In the genomic region with DNA sequence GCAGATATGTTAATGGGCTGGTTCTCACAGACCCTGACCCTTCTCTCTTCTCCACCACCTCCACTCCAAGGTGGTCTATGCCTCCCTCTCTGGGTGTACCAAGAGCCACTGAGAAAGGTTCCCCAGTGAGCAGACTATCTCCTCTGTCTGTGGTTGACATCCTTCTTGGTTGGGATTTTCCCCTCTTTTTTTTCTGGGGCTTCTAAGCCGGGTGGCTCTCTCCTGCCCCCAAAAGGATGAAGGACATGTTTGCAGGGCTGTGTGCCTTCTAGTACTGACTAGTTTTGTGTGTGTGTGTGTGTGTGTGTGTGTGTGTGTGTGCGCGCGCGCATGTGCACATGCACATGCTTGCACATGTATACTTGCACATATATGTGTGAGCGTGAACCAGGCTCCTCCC, we compare ENCODE assay signal across 22 mouse cellular contexts. TPM values are rescaled to one million over a fixed set of nuclear protein-coding genes. Genes with fewer than 3 reads are reported as not detected.
DNase-seq lines count a peak whose midpoint lies in the region; ATAC-seq and TF ChIP-seq lines count a peak whose summit lies in the region.
"Had no signal": no experiment of that assay in that cellular context is flagged by ENCODE, and none has a peak within 500 bp of the region (broad histone marks: within the 10 kb centered on the region; RNA-seq: fewer than 3 reads in every experiment).

No protein-coding gene starts in this region.

- no peak overlapping the region for H3K9ac ChIP-seq in intestine, postnatal 0 days (ENCODE audit: low read depth, low read length)
- H3K9ac ChIP-seq in intestine, embryonic 15.5 days: no peak overlapping the region
- no peak overlapping the region for H3K9ac ChIP-seq in midbrain, postnatal 0 days (replicated peaks; ENCODE audit: low read length, poor library complexity, severe bottlenecking)
- no peak overlapping the region for H3K9ac ChIP-seq in midbrain, embryonic 14.5 days (replicated peaks; ENCODE audit: low read length)
- H3K9ac ChIP-seq: embryonic facial prominence, embryonic 15.5 days; limb, embryonic 12.5 days; liver, embryonic 13.5 days; midbrain, embryonic 15.5 days had no signal

- no peaks in the 10 kb centered on the region for H3K36me3 ChIP-seq in intestine, postnatal 0 days (ENCODE audit: control insufficient read depth, insufficient read depth)
- H3K36me3 ChIP-seq in intestine, embryonic 15.5 days: no peaks in the 10 kb centered on the region
- H3K36me3 ChIP-seq in midbrain, postnatal 0 days (ENCODE audit: insufficient read depth, low read length): no peaks in the 10 kb centered on the region
- H3K36me3 ChIP-seq in midbrain, embryonic 14.5 days (ENCODE audit: control insufficient read depth, insufficient read depth, low read length): no peaks in the 10 kb centered on the region
- H3K36me3 ChIP-seq: embryonic facial prominence, embryonic 15.5 days; forebrain, embryonic 10.5 days; limb, embryonic 12.5 days; liver, embryonic 13.5 days; midbrain, embryonic 15.5 days had no signal

- no peak overlapping the region for H3K4me3 ChIP-seq in intestine, postnatal 0 days (ENCODE audit: low read depth, low read length)
- H3K4me3 ChIP-seq in intestine, embryonic 15.5 days (replicated peaks): no peak overlapping the region
- H3K4me3 ChIP-seq in midbrain, postnatal 0 days (ENCODE audit: low read depth, low read length): no peak overlapping the region
- no peak overlapping the region for H3K4me3 ChIP-seq in midbrain, embryonic 14.5 days (replicated peaks; ENCODE audit: low read depth, low read length)
- H3K4me3 ChIP-seq in olfactory bulb, adult 2 months (ENCODE audit: insufficient read depth, low read depth, low read length): no peak overlapping the region
- H3K4me3 ChIP-seq: embryonic facial prominence, embryonic 15.5 days; forebrain, embryonic 10.5 days; limb, embryonic 12.5 days; liver, embryonic 13.5 days; megakaryocyte, embryonic 14.5 days; midbrain, embryonic 15.5 days had no signal

- H3K9me3 ChIP-seq in intestine, postnatal 0 days (ENCODE audit: control insufficient read depth): no peaks in the 10 kb centered on the region
- no peaks in the 10 kb centered on the region for H3K9me3 ChIP-seq in intestine, embryonic 15.5 days
- H3K9me3 ChIP-seq in midbrain, postnatal 0 days (ENCODE audit: low read length): no peaks in the 10 kb centered on the region
- H3K9me3 ChIP-seq in midbrain, embryonic 14.5 days (ENCODE audit: control insufficient read depth, low read length): no peaks in the 10 kb centered on the region
- H3K9me3 ChIP-seq: embryonic facial prominence, embryonic 15.5 days; forebrain, embryonic 10.5 days; limb, embryonic 12.5 days; liver, embryonic 13.5 days; megakaryocyte, embryonic 14.5 days; midbrain, embryonic 15.5 days had no signal

- TF ChIP-seq CTCF in intestine, postnatal 0 days (IDR thresholded peaks at IDR 0.05; ENCODE audit: low read depth): peak; percentile 35; the same call in 1 of the 2 replicates
- TF ChIP-seq CTCF in midbrain, postnatal 0 days (IDR thresholded peaks at IDR 0.05): peak; percentile 61
- peak; percentile 36; the same call in 1 of the 2 replicates for TF ChIP-seq CTCF in olfactory bulb, adult 2 months (IDR thresholded peaks at IDR 0.05; ENCODE audit: insufficient read depth, low read depth, low read length)

- no peaks in the 10 kb centered on the region for H3K4me1 ChIP-seq in intestine, postnatal 0 days (replicated peaks; ENCODE audit: control insufficient read depth, insufficient read depth, low read length)
- no peaks in the 10 kb centered on the region for H3K4me1 ChIP-seq in intestine, embryonic 15.5 days (replicated peaks)
- peaks cover 15% of the 10 kb centered on the region for H3K4me1 ChIP-seq in midbrain, postnatal 0 days (ENCODE audit: insufficient read depth, low read length)
- H3K4me1 ChIP-seq in midbrain, embryonic 14.5 days (ENCODE audit: control insufficient read depth, insufficient read depth, low read length): peaks cover 20% of the 10 kb centered on the region
- peaks cover 5% of the 10 kb centered on the region; the same call in 1 of the 2 replicates for H3K4me1 ChIP-seq in olfactory bulb, adult 2 months (ENCODE audit: control insufficient read depth, insufficient read depth, low read length)
- H3K4me1 ChIP-seq: embryonic facial prominence, embryonic 15.5 days; liver, embryonic 13.5 days; megakaryocyte, embryonic 14.5 days had no signal

- no peak overlapping the region for H3K4me2 ChIP-seq in intestine, postnatal 0 days (replicated peaks; ENCODE audit: low read depth)
- no peak overlapping the region for H3K4me2 ChIP-seq in intestine, embryonic 15.5 days (replicated peaks)
- no peak overlapping the region for H3K4me2 ChIP-seq in midbrain, postnatal 0 days (ENCODE audit: low read depth, low read length, poor library complexity, severe bottlenecking)
- H3K4me2 ChIP-seq in midbrain, embryonic 14.5 days (ENCODE audit: low read length): no peak overlapping the region
- H3K4me2 ChIP-seq: embryonic facial prominence, embryonic 15.5 days; limb, embryonic 12.5 days; liver, embryonic 13.5 days; midbrain, embryonic 15.5 days had no signal

- no peak for DNase-seq in midbrain, postnatal 0 days (ENCODE audit: low spot score)
- DNase-seq in midbrain, embryonic 14.5 days: no peak
- peak; percentile 11 for DNase-seq in ES-CJ7 (ENCODE audit: low read depth, low spot score)
- DNase-seq in spleen, adult 12 weeks (ENCODE audit: low spot score): no peak
- no peak for DNase-seq in ovary, postnatal 36 days (ENCODE audit: low spot score)
- DNase-seq: adrenal gland, adult 2 months; cerebellum, adult 11 months; cerebellum, postnatal 14 days; gastrocnemius, postnatal 14 days; kidney, adult 8-10 months; kidney, postnatal 36 days; liver, embryonic 13.5 days; spleen, adult 18-20 months; thymus, postnatal 36 days had no signal

- H3K27me3 ChIP-seq in intestine, postnatal 0 days (replicated peaks; ENCODE audit: control insufficient read depth, insufficient read depth, low read length): no peaks in the 10 kb centered on the region
- H3K27me3 ChIP-seq in intestine, embryonic 15.5 days (replicated peaks): no peaks in the 10 kb centered on the region
- H3K27me3 ChIP-seq in midbrain, postnatal 0 days (ENCODE audit: insufficient read depth, low read length): no peaks in the 10 kb centered on the region; the same call in 1 of the 2 replicates
- H3K27me3 ChIP-seq in midbrain, embryonic 14.5 days (ENCODE audit: control insufficient read depth, insufficient read depth, low read length): 0 out of 2 replicates have a peak, but pooled peaks cover 11% of the 10 kb centered on the region
- H3K27me3 ChIP-seq: liver, embryonic 13.5 days; midbrain, embryonic 15.5 days had no signal

- 88% methylated on average over 6 of the region's 6 CpGs for WGBS in intestine, postnatal 0 days
- 87% methylated on average over 6 of the region's 6 CpGs for WGBS in intestine, embryonic 15.5 days
- 86% methylated on average over 6 of the region's 6 CpGs for WGBS in midbrain, postnatal 0 days
- WGBS in midbrain, embryonic 14.5 days: 88% methylated on average over 6 of the region's 6 CpGs
- WGBS in olfactory bulb, adult 2 months: 86% methylated on average over 6 of the region's 6 CpGs

- ATAC-seq in intestine, postnatal 0 days: no peak
- no peak for ATAC-seq in intestine, embryonic 15.5 days
- no peak for ATAC-seq in midbrain, postnatal 0 days (ENCODE audit: low FRiP score)
- ATAC-seq in midbrain, embryonic 14.5 days (ENCODE audit: low FRiP score, low TSS enrichment): no peak
- ATAC-seq: midbrain, embryonic 15.5 days had no signal

- no peak overlapping the region for H3K27ac ChIP-seq in intestine, postnatal 0 days (ENCODE audit: low read depth, low read length)
- no peak overlapping the region for H3K27ac ChIP-seq in intestine, embryonic 15.5 days
- no peak overlapping the region for H3K27ac ChIP-seq in midbrain, postnatal 0 days (ENCODE audit: low read depth, low read length)
- H3K27ac ChIP-seq in midbrain, embryonic 14.5 days (replicated peaks; ENCODE audit: low read depth, low read length): no peak overlapping the region
- no peak overlapping the region for H3K27ac ChIP-seq in olfactory bulb, adult 2 months (ENCODE audit: insufficient read depth, low read depth, low read length)
- H3K27ac ChIP-seq: embryonic facial prominence, embryonic 15.5 days; forebrain, embryonic 10.5 days; limb, embryonic 12.5 days; liver, embryonic 13.5 days; midbrain, embryonic 15.5 days had no signal

- TF ChIP-seq POLR2A in olfactory bulb, adult 2 months (IDR thresholded peaks at IDR 0.05; ENCODE audit: insufficient read depth, low read depth, low read length): no peak

RNA-seq across cellular contexts. Expression of gene Unc5a, which starts 16.0 kb away (rescaled TPM):
- 0.90 and 1.1 TPM in 2 replicates for polyA plus RNA-seq in intestine, postnatal 0 days (2015; fragmentation: Nextera tagmentation; extraction: Ambion mirVana)
- 2.3 and 2.4 TPM in 2 replicates for polyA plus RNA-seq in intestine, embryonic 15.5 days (2015; fragmentation: Nextera tagmentation; extraction: Ambion mirVana)
- total RNA-seq in midbrain, postnatal 0 days (2014; rRNA removed): 24.2 and 29.0 TPM in 2 replicates
- 12.7 and 14.3 TPM in 2 replicates for polyA plus RNA-seq in midbrain, postnatal 0 days (2015; fragmentation: Nextera tagmentation; extraction: Ambion mirVana)
- 12.6 and 15.9 TPM in 2 replicates for polyA plus RNA-seq in midbrain, embryonic 14.5 days (2014; fragmentation: Nextera tagmentation; extraction: Ambion mirVana)
- polyA plus RNA-seq in olfactory bulb, adult 2 months (2012; ENCODE audit: insufficient read depth, insufficient read length, low replicate concordance, missing spikeins): not detected in 2 replicates

RNA-seq across cellular contexts. Expression of gene Hk3, which starts 55.9 kb away (rescaled TPM):
- 0.77 and 0.81 TPM in 2 replicates for polyA plus RNA-seq in intestine, postnatal 0 days (2015; fragmentation: Nextera tagmentation; extraction: Ambion mirVana)
- polyA plus RNA-seq in intestine, embryonic 15.5 days (2015; fragmentation: Nextera tagmentation; extraction: Ambion mirVana): 1.2 TPM in 2 replicates
- total RNA-seq in midbrain, postnatal 0 days (2014; rRNA removed): 1.0 and 1.7 TPM in 2 replicates
- 0.79 and 0.80 TPM in 2 replicates for polyA plus RNA-seq in midbrain, postnatal 0 days (2015; fragmentation: Nextera tagmentation; extraction: Ambion mirVana)
- 0.40 and 1.1 TPM in 2 replicates for polyA plus RNA-seq in midbrain, embryonic 14.5 days (2014; fragmentation: Nextera tagmentation; extraction: Ambion mirVana)
- not detected in 2 replicates for polyA plus RNA-seq in olfactory bulb, adult 2 months (2012; ENCODE audit: insufficient read depth, insufficient read length, low replicate concordance, missing spikeins)
